Mouse (Mus musculus) cerebellum, postnatal 4 days (tissue): ENCODE measurements around the gene Sort1.

Experiments used
- DNase-seq, 2 experiments: peaks; one replicate each; pipeline ENCODE4 v3.0.0; 2022; ENCODE audit warnings: low spot score in 2 of 2, mixed read lengths in 1 of 2

Sort1 gene

DNA sequence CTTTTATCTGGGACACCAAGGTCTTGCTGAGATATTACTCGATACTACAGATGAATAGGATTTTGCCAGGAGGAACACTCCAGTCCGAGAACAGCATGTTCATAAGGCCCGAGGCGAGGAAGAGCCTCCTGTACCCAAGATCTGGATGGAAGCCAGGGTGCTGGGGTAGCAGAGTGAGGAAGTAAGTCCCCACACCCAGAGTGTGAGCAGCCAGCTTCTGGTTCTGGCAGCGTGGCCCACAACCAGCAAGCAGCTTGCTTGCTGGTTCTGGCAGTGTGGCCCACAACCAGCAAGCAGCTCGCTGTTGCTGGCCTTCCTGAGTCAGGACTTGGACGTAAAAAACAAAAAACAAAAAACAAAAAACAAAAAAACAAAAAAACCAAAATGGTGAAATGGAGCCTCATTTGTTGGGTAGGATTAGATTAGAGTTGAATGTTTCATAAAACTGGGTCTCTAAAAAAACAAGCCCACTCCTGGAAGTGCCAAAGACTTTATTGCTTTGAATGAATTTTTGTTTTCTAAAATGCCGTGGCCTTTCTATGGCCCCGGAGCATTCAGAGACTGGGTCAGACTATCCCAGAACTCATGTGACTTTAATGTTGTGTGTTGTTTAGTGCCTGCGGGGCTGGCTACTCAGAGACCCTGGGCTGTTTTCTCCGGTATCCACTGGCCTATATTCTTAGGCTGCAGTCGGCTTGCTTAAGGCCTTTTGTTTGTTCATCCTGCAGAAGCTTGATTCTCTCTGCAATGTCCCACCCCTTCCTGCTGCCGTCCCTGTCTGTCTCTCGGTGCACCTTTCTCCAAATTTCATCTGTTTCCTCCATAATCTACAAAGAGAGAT lies 11.7 kb downstream of the Sort1 start:
- peak in 1 of 2 experiments; percentile 33 for DNase-seq

DNA sequence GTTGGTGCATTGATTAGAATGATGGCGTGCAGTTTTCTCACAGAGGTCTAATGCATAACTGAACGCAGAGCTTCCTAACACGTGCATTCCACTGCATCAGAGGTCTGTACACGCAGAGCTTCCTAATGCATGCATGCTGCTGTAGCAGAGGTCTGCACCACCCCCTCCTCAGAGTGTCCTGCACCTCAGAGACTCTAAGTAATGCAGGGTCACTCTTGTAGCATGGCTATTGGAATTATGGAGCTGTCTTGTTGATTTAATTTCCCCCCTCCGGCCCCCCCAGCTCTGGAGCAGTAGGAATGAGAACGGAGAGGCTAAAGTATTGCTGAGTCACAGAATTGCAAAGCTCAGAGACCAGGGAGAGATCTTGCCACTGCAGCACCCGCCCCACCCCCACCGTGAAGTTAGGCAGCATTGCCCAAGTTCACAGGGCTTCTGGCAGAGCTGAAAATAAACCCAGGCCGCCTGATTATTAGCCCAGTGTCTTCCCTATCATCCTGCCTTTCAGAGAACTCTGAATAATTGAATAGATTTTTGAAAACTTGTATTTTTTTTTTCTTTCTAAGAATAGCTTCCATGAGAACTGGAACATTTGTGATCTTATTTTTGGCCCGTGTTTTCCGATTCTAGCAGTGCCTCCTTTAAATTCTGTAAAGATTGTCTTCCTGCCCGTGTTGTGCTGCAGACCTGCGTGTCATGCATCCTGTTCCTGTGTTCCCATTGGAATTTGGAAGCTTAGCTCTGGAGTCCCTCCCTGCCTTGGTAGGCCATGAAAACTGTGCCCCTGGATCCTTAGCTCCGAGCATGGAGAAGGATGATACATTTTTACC lies 12.6 kb downstream of the Sort1 start:
- no peak for DNase-seq

DNA sequence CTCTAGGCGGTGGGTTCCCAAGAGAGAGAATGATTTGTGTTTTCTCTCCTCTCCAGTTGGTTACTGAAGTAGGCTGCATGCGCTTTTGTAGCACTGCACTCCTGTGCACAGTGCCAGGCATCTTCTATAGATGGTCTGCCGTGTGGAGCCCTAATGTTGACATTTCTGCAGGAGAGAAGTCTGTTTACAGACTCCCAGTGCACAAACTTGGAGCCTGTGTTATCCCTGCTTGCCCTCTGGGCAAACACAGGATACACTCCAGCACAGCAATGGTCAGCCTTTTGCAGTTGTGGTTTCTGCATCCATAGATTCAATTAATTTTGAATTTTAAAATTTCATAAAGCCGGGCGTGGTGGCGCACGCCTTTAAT lies 13.2 kb downstream of the Sort1 start:
- no peak for DNase-seq

DNA sequence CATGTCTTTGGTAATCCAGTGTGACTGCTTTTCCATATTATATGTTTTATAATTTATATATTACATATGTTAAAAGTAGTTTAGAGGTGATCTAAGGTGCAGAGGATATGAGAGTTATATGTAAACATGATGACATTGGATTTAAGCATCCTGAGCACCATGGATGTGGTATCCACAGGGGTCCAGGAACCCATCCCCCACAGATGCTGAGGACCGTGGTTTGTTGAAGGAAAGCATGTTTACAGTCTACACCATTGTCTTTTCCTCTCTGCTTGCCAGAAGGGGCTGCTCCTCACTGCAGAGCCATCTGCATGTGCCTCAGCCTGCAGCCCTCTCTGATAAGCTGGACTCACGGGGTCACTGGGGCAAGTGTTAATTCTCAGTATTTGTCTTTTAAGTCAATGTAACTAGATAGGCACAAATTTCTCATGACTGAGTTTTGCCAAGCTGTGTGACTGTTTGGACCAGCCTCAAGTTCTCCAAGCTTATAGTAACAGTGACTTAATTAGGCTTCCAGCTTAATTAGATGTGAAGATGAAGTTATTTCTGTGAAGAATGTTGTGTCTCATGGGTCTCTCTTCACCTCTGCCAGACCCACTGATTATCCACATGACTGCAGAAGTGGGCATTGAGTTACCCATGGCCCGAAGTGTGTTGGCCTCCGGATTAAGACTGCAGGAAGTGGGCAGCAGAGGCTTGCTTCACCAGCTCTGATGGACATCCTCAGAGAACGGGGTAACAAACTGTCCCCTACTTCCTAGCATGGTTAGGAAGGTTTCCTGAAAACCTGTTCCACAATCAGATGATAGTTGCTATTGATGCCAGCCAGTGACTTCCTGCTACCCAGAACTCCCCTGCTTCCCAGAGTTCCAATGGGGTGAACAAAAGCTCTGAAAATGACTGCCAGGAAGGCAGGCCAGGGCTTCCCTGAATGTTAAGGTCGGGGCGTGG lies 14.0 kb downstream of the Sort1 start:
- no peak for DNase-seq

DNA sequence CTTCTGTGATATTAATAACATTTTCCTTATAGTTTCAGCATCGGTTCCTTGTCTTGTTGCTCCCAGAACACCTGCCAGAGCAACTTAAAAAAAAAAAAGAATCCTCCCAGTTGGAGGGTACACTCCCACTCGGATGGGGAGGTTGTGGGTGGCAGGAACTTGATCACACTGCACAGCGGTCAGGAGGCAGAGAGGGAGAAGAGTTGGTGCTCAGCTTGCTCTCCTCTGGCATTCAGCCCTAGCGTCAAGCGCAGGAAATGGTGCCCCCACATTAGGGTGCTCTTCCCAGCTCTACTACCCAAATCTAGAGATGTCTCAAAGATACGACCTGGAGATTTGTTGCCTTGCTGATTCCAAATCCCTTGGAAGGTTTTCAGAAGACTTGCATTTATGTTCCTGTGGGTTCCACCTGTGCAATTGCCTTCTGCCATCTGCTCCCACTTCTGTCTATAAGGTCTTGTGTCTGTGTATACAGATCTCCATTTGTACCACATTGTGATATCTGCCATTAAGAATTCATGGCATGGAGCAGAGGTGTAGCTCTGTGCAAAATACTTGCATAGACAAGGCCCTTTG lies 16.7 kb downstream of the Sort1 start:
- DNase-seq = no peak

DNA sequence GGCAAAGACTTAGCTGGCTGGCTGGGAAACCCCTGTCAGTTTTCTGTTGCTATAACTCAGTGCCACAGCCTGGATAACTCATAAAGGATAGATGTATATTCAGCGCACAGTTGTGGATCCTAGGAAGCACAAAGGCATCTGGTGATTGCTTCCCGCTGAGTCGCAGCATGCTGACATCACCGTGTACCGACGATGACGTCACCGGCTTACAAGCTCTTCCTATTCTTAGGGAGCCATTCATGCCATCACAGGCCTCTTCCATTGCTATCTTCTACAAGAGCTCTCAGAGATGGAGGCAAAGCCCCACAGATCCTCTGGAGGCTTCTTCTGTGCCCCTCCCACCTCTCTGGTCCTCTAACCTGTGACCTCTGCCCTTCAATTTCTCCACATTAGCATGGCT lies 19.8 kb downstream of the Sort1 start:
- no peak for DNase-seq

DNA sequence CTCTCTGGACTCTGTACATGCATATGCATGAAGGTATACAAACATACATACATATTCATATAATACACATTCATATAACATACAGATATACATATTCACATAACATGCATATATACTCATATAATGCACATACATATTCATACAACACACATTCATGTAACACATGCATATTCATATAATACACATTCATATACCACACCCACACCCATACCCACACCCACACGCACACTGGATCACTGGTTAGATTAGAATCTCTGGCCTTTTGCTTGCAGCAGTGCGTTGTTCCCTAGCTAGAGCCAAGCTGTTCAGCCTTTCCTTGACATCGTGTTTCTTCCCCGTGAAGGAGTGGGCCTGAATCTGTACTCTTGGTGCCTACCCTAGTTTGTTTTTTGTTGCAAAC lies 20.9 kb downstream of the Sort1 start:
- DNase-seq = no peak

DNA sequence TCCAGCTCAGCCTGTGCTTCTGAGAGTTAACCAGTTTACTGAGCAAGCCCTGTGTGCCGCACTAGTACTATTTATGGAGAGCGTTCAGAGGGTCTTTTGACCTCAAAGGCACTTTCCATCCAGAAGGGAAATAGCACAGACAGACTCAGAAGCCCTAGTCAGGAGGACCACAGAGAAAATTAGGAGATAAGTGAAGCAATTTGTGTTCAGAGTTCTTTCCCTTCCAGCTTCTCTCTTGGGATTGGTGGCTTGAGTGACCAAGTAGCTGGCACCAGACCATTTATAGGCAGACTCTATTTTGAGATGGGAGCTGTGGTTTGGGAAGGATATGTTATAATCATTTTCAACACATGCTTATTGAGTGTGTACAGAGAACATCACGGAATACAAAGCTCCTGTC lies 22.5 kb downstream of the Sort1 start:
- DNase-seq = no peak

DNA sequence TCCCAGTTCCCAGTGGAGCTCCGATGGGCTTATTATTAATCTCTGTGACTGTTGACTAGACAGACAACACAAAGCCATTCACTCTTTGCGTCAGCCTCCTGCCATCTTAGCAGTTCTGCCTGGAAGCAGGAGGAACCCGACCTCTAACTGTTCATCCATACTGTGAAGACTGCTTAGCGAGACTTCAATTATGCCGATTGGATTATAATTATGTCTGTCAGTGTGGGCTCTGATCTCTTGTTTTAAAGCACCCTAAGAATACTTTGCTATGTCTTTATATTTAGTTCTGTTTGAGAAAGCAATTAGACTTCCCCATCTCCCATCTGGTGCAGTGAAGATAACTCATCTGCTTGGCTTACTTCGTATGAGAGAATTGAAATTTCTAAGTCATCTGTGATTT lies 23.6 kb downstream of the Sort1 start:
- no peak for DNase-seq

DNA sequence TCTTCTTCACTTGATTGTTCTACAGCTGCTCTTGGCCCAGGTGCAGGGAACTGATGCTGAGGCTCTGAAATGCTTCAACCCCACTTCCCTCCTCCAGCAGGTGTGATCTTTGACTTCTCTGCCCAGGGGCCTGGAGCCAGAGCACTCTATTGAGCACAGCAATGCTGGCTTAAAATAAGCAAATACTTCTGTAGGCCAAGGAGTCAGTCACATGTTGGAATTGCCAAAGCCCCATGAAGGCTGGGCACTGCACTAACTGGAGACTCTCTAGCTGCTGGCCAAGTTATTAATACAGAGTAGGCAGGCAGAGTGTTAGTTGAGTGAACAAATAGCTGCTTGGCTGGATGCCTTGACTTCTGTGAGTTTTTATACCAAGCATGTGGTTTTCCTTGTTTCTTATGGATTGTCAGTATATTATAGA lies 27.0 kb downstream of the Sort1 start:
- DNase-seq = no peak

DNA sequence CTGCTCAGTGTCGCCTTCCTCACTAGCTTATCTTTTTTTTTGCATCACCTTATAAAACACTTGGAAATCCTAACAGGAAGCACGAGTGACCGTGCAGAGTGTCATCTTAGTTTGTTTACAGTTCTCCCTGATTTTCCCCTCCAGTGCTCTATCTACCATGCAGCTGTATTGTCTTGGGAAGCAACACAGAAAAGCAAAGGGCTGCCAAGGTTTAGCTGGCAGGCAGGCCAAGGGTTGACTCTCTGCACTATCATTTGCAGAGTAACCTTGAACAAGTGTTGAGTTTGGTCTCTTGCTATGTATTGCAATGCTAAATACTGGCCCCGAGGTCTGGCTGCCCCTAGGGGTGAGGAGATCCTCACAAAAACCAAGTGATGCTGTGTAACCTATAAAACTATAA lies 27.8 kb downstream of the Sort1 start:
- no peak for DNase-seq

DNA sequence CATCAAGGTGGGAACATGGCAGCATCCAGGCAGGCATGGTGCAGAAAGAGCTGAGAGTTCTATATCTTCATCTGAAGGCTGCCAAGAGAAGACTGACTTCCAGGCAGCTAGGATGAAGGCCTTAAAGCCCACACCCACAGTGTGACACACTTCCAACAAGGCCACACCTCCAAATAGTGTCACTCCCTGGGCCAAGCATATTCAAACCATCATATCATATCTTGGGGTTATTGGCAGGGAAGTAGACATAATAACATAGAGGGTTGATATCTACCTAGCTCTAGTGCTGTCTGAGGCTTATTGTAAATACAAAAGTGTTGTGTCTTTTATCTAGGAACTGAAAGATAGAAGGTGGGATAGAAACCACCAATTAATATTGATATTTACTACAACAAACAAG lies 28.5 kb downstream of the Sort1 start:
- no peak for DNase-seq

DNA sequence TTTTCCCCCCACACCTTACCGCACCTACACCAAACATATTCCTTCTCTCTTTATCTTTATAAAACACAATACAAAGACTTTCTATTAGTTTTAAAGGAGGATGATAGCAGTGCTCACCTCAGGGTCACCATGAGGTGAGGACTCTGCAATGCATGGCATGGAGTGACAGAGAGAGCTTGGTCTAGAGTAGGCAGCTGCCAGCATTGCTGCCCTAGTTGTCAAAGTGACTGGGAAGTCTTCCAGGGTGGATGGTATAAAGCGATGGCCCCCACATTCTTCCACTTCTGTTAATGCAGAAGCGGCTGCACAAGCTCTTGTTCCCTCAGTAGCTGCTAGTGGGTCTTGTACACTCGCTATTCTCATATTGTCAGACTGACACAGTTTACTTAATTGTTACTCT lies 29.3 kb downstream of the Sort1 start:
- no peak for DNase-seq

DNA sequence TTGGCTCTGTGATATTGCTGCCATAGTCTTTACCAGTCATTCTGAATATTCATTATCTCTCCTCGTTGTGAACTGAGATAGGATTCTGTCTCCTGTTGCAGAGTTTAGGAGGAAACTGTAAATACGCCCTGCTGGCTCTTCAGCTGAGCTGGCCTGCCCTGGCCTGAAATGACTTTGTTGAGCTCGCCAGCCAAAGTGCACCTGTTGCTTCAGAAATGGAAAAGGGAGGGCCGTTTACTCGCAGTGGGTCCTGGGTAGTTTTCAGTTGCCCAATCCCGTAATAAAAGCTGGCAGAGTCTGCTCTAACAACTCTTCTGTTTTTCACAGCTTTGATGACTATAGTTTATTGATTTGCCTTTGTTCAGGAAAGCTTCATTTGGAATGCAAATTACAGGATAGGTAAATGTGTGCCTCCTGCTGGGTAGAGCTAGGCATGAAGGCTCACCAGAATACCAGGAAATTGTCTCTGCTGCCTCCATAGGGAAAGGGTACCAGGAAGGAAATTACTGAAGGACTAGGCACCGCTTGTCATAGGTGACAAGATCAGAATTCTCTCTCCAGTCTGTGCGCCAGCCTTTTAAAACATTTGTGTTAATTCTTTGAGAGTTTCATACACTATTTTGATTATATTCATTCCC lies 30.3 kb downstream of the Sort1 start:
- no peak for DNase-seq

DNA sequence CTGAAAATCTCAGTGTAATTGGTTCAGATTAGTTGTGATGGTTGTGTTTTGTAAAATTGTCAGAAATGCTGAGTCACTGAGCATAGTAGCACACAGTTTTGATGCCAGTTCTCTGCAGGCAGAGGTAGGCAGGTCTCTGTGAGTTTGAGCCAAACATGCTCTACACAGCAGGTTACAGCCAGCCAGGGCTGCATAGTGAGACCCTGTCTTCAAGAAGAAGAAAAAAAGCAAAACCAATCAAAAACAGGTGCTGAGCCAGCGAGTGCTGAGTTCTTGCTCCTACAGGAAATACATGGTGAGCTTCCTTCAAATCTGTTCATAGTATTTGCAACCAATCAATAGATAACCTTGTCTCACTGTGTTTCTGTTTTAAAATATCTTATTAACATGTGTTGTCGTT lies 34.6 kb downstream of the Sort1 start:
- no peak for DNase-seq

DNA sequence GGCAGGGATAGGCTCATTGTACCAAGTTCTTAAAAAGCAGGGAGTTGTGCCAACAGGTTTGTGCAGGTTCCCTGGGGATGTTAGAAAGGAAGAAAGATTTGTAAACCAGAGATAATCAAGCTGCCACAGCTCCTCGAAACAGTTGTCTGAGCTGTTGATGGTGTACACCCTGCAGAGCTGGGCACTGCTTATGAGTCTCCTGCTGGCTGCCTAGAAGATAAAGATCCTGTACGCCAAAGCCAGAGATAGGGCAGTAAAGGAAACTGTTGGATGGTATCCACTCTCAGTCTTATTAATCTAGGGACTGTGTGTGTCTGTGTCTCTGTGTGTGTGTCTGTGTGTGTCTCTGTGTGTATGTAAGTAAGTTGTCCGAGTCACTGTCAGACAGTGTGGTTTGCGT lies 37.8 kb downstream of the Sort1 start:
- DNase-seq = no peak

DNA sequence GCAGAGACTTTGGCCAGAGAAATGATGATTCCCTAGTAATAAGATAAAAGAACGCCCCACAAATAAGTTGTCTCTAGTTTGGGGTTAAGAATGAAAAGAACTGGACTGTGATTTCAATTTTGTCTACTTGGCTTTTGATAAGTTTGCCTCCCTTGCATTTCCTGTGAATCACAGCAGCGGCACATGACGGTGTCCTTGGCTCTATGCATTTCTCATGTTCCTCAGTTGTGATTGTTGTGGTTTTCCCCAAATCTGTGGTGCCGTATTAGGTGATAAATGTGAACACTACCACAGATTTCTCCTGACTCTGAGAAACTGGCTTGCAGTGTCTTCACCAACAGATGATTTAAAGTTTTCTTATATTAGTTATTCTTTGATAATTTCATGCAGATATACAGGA lies 38.3 kb downstream of the Sort1 start:
- no peak for DNase-seq

DNA sequence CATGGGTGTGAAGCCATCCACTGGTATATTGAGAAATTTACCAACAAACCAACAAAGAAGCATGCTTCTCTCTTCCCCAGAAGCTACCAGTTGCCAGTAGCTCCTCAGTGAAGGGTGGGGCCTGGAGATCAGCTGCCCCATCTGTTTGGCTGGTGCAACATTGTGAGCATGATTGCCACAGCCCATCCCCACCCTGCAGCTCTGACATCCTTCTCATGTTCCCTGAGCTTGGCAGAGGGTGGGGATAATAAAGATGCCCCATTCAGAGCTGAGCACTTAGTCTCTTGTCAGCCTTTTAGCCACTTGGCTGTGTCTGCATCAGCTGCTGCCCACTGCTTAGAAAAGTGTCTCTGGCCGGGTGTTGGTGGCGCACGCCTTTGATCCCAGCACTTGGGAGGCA lies 39.1 kb downstream of the Sort1 start:
- no peak for DNase-seq

DNA sequence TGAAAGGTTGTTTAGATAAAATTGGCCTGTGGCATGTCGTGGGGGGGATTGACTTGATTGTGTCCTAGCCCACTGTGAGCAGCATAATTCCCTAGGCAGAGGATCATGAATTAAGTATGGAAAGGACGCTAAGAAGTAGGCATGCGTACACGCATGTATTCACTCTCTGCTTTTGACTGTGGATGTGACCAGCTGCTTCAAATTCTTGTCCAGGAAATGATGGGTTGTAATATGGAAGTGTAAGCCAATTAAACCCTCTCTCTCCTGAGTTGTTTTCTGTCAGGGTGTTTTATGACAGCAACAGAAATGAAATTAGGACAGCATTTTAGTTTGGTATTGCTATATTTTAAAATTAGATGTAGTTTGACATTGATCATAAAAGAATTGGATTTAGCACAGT lies 41.0 kb downstream of the Sort1 start:
- no peak for DNase-seq

DNA sequence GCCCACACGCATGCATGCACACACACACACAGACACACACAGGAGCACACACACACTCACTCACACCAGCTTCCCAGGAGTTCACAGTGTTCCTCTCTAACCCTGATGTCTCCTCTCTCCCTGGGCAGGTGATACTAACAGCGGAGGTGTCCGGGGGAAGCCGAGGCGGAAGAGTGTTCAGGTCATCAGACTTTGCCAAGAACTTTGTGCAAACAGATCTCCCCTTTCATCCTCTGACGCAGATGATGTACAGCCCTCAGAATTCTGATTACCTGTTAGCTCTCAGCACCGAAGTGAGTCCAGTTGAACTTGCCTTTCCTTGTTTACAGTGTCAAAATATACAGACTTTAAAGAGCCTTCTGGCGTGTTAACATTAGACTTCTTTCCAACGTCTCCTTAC lies 41.6 kb downstream of the Sort1 start:
- no peak for DNase-seq

DNA sequence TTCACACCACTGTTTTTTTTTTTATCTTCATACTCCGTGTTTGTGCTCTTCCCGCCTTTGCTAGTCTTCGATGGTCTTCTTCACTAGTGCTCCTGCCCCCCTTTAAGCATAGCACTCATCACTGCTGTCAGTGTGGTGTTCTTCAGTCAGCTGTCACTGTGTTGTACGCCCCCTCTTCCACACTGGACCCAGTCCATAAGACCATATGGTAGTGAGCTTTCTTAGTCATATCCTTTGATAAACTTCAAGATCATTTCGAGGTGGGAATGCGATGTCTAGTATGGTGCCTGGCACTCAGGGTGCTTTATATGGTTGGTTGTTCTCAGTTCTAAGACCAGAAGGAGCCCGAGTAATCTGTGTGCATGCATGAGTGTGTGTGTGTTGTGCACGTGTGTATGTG lies 43.4 kb downstream of the Sort1 start:
- no peak for DNase-seq
